Mouse (Mus musculus): ENCODE measurements around the gene Mtch1.

DNA sequence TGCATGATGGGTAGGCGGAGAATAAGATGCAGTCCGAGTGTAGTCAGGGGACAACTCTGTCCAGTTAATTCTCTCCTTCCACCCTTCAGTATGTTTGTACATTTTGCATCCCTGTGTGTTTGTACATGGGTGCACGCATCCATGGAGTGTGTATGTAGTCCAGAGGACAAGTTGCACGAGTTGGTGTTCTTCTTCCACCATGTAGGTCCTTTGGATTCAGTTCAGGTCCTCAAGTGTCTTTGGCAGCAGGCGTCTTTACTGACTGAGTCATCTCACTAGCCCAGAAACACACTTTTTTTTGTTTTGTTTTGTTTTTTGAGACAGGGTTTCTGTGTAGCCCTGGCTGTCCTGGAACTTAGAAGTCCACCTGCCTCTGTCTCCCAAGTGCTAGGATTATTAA lies 4.5 kb downstream of the Mtch1 start:
- TF ChIP-seq CTCF (IDR thresholded peaks at IDR 0.05; ENCODE audit: extremely low read depth, insufficient read depth, low read length) (no peak), POLR2A (IDR thresholded peaks at IDR 0.05; ENCODE audit: extremely low read depth, insufficient read depth, low read length) (no peak)

All from cortical plate, adult 2 months (tissue).